Mouse (Mus musculus) hindbrain, postnatal 0 days (tissue): ENCODE results near the gene Syndig1l. TPM values are rescaled to one million over a fixed set of nuclear protein-coding genes. Genes with fewer than 3 reads are reported as not detected.
A peak's percentile ranks its signal among the peaks of the same experiment; 100 is the strongest.

ENCODE experiments used
- ATAC-seq: fragments of 200-750 bp; cut with Nextera tagmentation; 2 replicates; pipeline ENCODE4 v1.8.0; 2017; ENCODE audit warnings: mild to moderate bottlenecking, moderate TSS enrichment, moderate library complexity
- DNase-seq: peaks from one replicate; pipeline ENCODE4 v3.0.0-alpha.2; 2015; ENCODE audit warnings: low spot score
- H3K27ac ChIP-seq: fragments of 300-500 bp; sonication (generic); 2 replicates; pipeline ENCODE4 v1.5.1; 2014; ENCODE audit warnings: mild to moderate bottlenecking
- H3K27me3 ChIP-seq: fragments of 300-500 bp; sonication (generic); 2 replicates; pipeline ENCODE4 v1.6.1; 2014; ENCODE audit warnings: low read length, mixed read lengths; ENCODE audit not compliant: insufficient read depth
- H3K36me3 ChIP-seq: fragments of 300-500 bp; sonication (generic); 2 replicates; pipeline ENCODE4 v1.6.1; 2014; ENCODE audit warnings: low read length, mixed read lengths; ENCODE audit not compliant: insufficient read depth
- H3K4me1 ChIP-seq: fragments of 300-500 bp; sonication (generic); 2 replicates; pipeline ENCODE4 v1.6.1; 2014; ENCODE audit warnings: antibody characterized with exemption, low read length, mixed read lengths; ENCODE audit not compliant: insufficient read depth
- H3K4me2 ChIP-seq: fragments of 300-500 bp; sonication (generic); 2 replicates; pipeline ENCODE4 v1.6.1; 2014; ENCODE audit warnings: low read depth, mild to moderate bottlenecking, low read length, moderate library complexity, mixed read lengths
- H3K4me3 ChIP-seq: fragments of 300-500 bp; sonication (generic); 2 replicates; pipeline ENCODE4 v1.5.1; 2014; ENCODE audit warnings: low read length
- H3K9ac ChIP-seq: fragments of 300-500 bp; sonication (generic); replicated peaks from 2 replicates; pipeline ENCODE4 v1.6.1; 2014; ENCODE audit warnings: mild to moderate bottlenecking, low read length, moderate library complexity, mixed read lengths
- H3K9me3 ChIP-seq: fragments of 300-500 bp; sonication (generic); 2 replicates; pipeline ENCODE4 v1.6.1; 2016; ENCODE audit warnings: low read length, mixed read lengths
- CTCF ChIP-seq: IDR thresholded peaks from 2 replicates; pipeline ENCODE4 v1.5.1; 2016; ENCODE audit warnings: antibody characterized with exemption, control low read depth, low read depth
- WGBS: fragments of 180-500 bp; shearing (Covaris S2); extraction: QIAGEN DNeasy Blood & Tissue Kit; methylation state at CpG from one replicate; pipeline ENCODE4 v1.1.7; 2014; 5-methylcytosine and 5-hydroxymethylcytosine counted together
- polyA plus RNA-seq: library from polyadenylated mRNA; unstranded; fragments of >200 nt; fragmentation: Nextera tagmentation; extraction: Ambion mirVana; gene quantifications from 2 replicates; pipeline ENCODE4 v1.2.1, GENCODE M21; 2015
- total RNA-seq: library from RNA; depleted of rRNA; stranded (reverse); fragments of >200 nt; gene quantifications from 2 replicates; pipeline ENCODE4 v1.2.3, GENCODE M21; 2014

Syndig1l gene
- total and polyA plus RNA-seq, 2 experiments from 2014 or later = 12.2 to 19.6 TPM

DNA sequence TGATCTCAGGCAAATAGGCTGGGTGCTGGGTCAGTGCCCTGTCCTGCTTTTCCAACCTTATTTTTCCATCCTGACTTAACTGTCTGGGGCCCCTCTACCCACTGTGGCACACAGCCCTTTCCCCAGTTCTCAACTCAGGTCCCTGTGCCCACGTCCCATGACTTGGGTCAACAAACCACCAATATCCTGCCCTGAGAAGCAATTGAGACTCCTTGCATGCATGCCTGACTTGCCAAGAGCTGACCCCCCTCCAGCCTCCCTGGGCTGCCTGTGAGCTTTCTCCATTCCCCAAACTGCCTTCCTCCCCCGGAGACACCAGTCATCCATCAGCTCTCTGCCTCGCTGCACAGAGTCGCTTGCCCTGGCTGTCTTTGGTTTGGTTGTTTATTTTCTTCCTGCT, 28.4 kb upstream of the Syndig1l start:
- H3K36me3 ChIP-seq = no peaks in the 10 kb centered on the region
- H3K9ac ChIP-seq = no peak overlapping the region
- 37% methylated on average over 4 of the region's 4 CpGs for WGBS
- H3K4me1 ChIP-seq = no peaks in the 10 kb centered on the region
- no peak overlapping the region for H3K4me2 ChIP-seq
- no peak for TF ChIP-seq CTCF
- ATAC-seq (no peak), DNase-seq (no peak)
- no peaks in the 10 kb centered on the region for H3K27me3 ChIP-seq
- no peak overlapping the region for H3K27ac ChIP-seq
- no peak overlapping the region for H3K4me3 ChIP-seq
- no peaks in the 10 kb centered on the region for H3K9me3 ChIP-seq

DNA sequence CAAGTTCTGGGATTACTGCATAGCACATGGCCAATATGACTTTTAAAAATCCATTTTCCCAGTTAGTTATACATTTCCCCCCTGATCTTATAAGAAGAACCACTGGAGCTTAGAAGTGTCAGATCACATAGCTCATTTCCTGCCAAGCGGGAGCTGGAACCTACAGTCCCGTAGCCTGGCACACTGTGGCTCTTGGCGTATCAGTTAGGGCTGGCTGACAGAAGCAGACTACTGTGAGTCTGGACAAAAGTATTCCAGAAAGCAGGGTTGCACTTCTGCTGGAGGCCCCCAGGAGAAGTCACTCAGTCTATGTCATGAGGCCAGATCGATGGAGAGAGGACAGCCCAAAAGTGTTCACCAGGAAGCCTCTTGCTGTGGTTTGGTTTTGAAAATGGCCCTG, 27.8 kb upstream of the Syndig1l start:
- no peak overlapping the region for H3K9ac ChIP-seq
- no peak overlapping the region for H3K4me3 ChIP-seq
- no peaks in the 10 kb centered on the region for H3K4me1 ChIP-seq
- no peaks in the 10 kb centered on the region for H3K36me3 ChIP-seq
- ATAC-seq (no peak), DNase-seq (no peak)
- H3K27me3 ChIP-seq = no peaks in the 10 kb centered on the region
- WGBS = 69% methylated on average over 4 of the region's 4 CpGs
- H3K27ac ChIP-seq = no peak overlapping the region
- H3K9me3 ChIP-seq = no peaks in the 10 kb centered on the region
- TF ChIP-seq CTCF = no peak
- no peak overlapping the region for H3K4me2 ChIP-seq

DNA sequence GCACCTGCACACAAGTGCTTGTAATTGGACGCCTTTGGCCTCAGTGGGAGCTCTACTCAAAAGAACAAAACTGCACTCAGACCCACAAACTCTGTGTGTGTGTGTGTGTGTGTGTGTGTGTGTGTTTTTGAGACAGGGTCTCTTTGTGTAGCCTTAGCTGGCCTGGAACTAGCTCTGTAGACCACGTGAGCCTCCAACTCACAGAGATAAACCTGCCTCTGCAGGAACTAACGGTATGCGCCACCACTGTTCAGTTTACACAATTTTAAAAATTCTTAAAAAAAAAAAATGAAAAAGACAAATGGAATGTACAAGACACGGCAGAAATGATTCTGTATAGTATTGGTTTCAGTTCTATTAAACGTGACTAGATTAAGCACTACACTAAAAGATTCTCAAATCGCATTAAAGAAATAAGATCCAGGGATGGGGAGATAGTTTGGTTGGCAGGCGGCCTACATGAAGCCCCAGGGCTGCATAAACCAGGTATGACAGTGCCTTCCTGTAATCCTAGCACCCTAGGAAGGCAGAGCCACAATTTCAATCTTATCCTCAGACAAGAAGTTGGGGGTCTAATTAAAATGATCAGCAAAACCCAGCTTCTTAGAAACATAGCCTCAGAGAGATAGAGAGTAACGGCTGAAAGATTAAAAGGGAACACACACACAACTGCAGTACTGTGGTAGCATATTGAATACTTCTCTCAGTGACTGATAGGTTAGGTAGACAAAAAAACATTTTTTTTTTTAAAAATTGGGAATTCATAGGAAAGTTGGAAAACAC, 20.0 kb upstream of the Syndig1l start:
- 85% methylated on average over 9 of the region's 9 CpGs for WGBS
- no peak overlapping the region for H3K27ac ChIP-seq
- H3K27me3 ChIP-seq = no peaks in the 10 kb centered on the region
- DNase-seq = no peak
- no peaks in the 10 kb centered on the region for H3K9me3 ChIP-seq
- H3K9ac ChIP-seq = no peak overlapping the region
- H3K4me3 ChIP-seq = no peak overlapping the region
- no peaks in the 10 kb centered on the region for H3K36me3 ChIP-seq
- TF ChIP-seq CTCF = no peak
- ATAC-seq = no peak
- H3K4me2 ChIP-seq = no peak overlapping the region
- no peaks in the 10 kb centered on the region for H3K4me1 ChIP-seq

DNA sequence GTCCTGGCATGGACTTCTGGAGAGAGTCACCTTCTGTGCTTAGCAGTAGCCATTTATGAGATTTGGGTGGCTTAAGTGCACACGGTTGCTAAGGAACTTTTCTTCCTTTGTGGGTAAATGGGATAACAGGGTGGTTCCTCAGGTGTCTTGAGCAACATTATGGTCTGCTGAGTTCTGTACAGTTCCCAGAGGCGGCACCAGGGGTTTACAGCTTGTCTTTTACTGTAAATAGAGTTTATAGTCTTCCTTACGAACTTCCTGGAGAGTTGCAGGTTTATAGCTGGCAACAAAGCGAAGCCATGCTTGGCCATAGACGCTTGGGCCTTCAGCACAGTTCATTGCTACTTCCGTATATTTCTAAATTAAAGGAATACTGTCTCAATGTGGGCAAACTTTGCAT, 15.9 kb upstream of the Syndig1l start:
- WGBS = 85% methylated on average over 6 of the region's 6 CpGs
- Histone ChIP-seq H3K4me1 (no peaks in the 10 kb centered on the region), H3K27me3 (no peaks in the 10 kb centered on the region), H3K4me2 (no peak overlapping the region), H3K36me3 (no peaks in the 10 kb centered on the region), H3K9ac (no peak overlapping the region), H3K27ac (no peak overlapping the region), H3K9me3 (no peaks in the 10 kb centered on the region), H3K4me3 (no peak overlapping the region)
- DNase-seq (no peak), ATAC-seq (no peak)
- no peak for TF ChIP-seq CTCF

DNA sequence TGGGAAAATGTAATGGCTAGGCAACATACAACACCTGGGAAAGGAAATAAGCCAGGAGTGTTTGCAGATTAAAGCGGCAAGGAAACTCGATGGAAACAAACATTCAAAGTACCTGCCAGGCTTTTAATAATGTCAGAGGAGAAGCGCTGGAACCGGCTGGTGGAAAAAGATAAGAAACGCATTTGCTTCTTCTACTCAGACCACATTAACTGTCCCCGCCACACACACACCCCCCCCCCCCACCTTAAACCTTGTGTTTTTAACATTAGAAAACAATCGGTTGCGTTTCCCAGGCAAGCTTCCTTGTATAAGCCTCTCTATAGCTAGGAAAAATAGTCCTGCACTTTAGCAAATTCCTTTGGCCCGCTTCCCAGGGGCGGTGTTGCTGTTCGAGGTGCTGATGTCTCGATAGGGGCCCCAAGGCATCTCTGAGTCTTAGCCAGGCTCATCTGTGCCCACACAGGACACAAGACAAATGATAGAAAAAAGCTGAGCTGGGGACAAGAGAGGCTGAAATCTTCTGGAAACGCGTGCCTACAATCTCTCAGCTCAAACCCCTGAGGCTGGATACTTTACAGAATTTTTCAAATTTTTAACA, 11.3 kb upstream of the Syndig1l start:
- no peak overlapping the region for H3K27ac ChIP-seq
- no peak overlapping the region for H3K9ac ChIP-seq
- ATAC-seq (no peak), DNase-seq (no peak)
- H3K4me2 ChIP-seq = no peak overlapping the region
- TF ChIP-seq CTCF = no peak
- H3K9me3 ChIP-seq = no peaks in the 10 kb centered on the region
- H3K27me3 ChIP-seq = no peaks in the 10 kb centered on the region
- H3K36me3 ChIP-seq = no peaks in the 10 kb centered on the region
- no peak overlapping the region for H3K4me3 ChIP-seq
- 30% methylated on average over 14 of the region's 14 CpGs for WGBS
- no peaks in the 10 kb centered on the region for H3K4me1 ChIP-seq

DNA sequence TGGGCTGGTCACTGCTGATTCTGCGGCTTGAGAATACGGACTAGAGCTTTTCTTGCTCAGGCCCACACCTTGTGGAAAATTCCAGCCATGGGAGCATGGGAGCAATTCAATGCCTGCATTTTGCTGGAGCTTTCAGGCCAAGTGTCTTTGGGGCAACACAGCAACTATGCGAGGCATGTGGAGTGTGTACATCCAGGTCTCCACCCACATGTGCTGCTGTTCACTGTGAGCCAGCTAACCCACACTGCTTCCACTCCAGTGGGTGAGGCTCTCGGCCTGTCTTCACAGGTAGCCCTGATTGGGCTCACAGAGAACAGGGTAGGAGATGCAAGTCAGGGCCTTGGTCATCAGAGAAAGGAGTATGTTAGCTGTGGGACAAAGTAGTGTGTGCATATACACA, 9.2 kb upstream of the Syndig1l start:
- no peaks in the 10 kb centered on the region for H3K9me3 ChIP-seq
- no peak overlapping the region for H3K4me3 ChIP-seq
- H3K36me3 ChIP-seq = no peaks in the 10 kb centered on the region
- DNase-seq (no peak), ATAC-seq (no peak)
- TF ChIP-seq CTCF = no peak
- H3K27ac ChIP-seq = no peak overlapping the region
- no peak overlapping the region for H3K4me2 ChIP-seq
- no peak overlapping the region for H3K9ac ChIP-seq
- H3K4me1 ChIP-seq = peaks cover 3% of the 10 kb centered on the region; the same call in 1 of the 2 replicates
- WGBS = 86% methylated on average over 4 of the region's 4 CpGs
- H3K27me3 ChIP-seq = no peaks in the 10 kb centered on the region

DNA sequence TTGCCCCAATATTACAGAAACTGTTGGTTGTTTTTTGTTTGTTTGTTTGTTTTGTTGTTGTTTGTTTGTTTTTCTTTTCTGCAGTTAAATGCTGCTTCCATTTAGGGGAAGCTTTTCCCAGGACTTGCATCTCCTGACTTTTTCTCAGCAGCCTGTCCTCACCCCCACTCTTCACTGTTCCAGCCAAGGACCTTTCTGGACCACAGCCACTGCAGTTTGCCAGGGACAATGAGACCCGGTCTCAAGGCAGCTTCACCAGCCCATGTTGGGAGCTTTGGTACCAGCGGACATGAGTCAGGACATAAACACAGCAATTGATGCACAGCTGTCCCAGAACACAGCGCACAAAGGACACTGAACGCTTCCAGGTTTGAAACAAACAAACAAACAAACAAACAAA, 8.3 kb upstream of the Syndig1l start:
- Histone ChIP-seq H3K9ac (no peak overlapping the region), H3K27me3 (no peaks in the 10 kb centered on the region), H3K9me3 (no peaks in the 10 kb centered on the region), H3K27ac (no peak overlapping the region), H3K4me1 (peaks cover 10% of the 10 kb centered on the region; the same call in 1 of the 2 replicates), H3K36me3 (no peaks in the 10 kb centered on the region), H3K4me3 (no peak overlapping the region), H3K4me2 (no peak overlapping the region)
- no peak for TF ChIP-seq CTCF
- WGBS = 57% methylated on average over 4 of the region's 4 CpGs
- ATAC-seq = no peak
- DNase-seq = peak; percentile 47
